Mouse (Mus musculus): ENCODE data around the gene Fbxo44.

GRCm38 (mm10) chr4:148108565-148109100, 51.6 kb downstream of the Fbxo44 start:
- TF ChIP-seq MYOD1 (IDR thresholded peaks at IDR 0.05; ENCODE audit: control insufficient read depth in 1 of 3, insufficient read length in 2 of 3, low read depth in 2 of 3) = no peak
- TF ChIP-seq POLR2A (IDR thresholded peaks at IDR 0.05; ENCODE audit: insufficient read length, low read depth) = no peak
- TF ChIP-seq POLR2AphosphoS2 (IDR thresholded peaks at IDR 0.05; ENCODE audit: insufficient read length, low read depth) = no peak
- TF ChIP-seq TCF12 (IDR thresholded peaks at IDR 0.05; ENCODE audit: insufficient read depth, poor library complexity, severe bottlenecking) = no peak
- TF ChIP-seq USF1 (IDR thresholded peaks at IDR 0.05; ENCODE audit: low read depth) = no peak
- no peak for TF ChIP-seq SRF (IDR thresholded peaks at IDR 0.05; ENCODE audit: control insufficient read depth, insufficient read length, low read depth)
- TF ChIP-seq MAX (IDR thresholded peaks at IDR 0.05; ENCODE audit: low read depth) = no peak
- no peak for TF ChIP-seq TCF3 (IDR thresholded peaks at IDR 0.05; ENCODE audit: insufficient read length, low read depth)

All from myocyte (in vitro differentiated cells).